Mouse (Mus musculus) C2C12 (cell line): ENCODE results near the gene Adap1. TPM values are rescaled to one million over a fixed set of nuclear protein-coding genes. Genes with fewer than 3 reads are reported as not detected.

Experiments used
- H3K27me3 ChIP-seq: one replicate; pipeline ENCODE4 v1.6.1; 2011; ENCODE audit not compliant: control insufficient read depth, insufficient read depth, insufficient read length
- H3K36me3 ChIP-seq: one replicate; pipeline ENCODE4 v1.6.1; 2011; ENCODE audit not compliant: control insufficient read depth, insufficient read depth
- H3K4me3 ChIP-seq: one replicate; pipeline ENCODE4 v1.5.1; 2011; ENCODE audit warnings: mild to moderate bottlenecking, control low read depth; ENCODE audit not compliant: poor library complexity, insufficient read depth, severe bottlenecking
- H3K79me2 ChIP-seq: one replicate; pipeline ENCODE4 v1.6.1; 2011; ENCODE audit not compliant: control insufficient read depth, insufficient read depth
- H3K79me3 ChIP-seq: one replicate; pipeline ENCODE4 v1.6.1; 2011; ENCODE audit warnings: low read depth, control low read depth
- H3ac ChIP-seq: one replicate; pipeline ENCODE3; 2011; ENCODE audit warnings: low read depth; ENCODE audit not compliant: control insufficient read depth, insufficient read length
- CEBPB ChIP-seq: IDR thresholded peaks from one replicate; pipeline ENCODE4 v1.6.1; 2011; ENCODE audit warnings: low read depth, mild to moderate bottlenecking, control low read depth, moderate library complexity
- CTCF ChIP-seq: IDR thresholded peaks from one replicate; pipeline ENCODE4 v1.5.1; 2011; ENCODE audit not compliant: control insufficient read depth, insufficient read depth, insufficient read length
- FOSL1 ChIP-seq: IDR thresholded peaks from one replicate; pipeline ENCODE4 v1.8.0; 2011; ENCODE audit warnings: mild to moderate bottlenecking, low read length; ENCODE audit not compliant: poor library complexity, insufficient read depth, severe bottlenecking
- MAX ChIP-seq: IDR thresholded peaks from one replicate; pipeline ENCODE4 v1.6.1; 2011; ENCODE audit warnings: mild to moderate bottlenecking, control low read depth
- MYOD1 ChIP-seq: IDR thresholded peaks from one replicate; pipeline ENCODE4 v1.6.1; 2011; ENCODE audit warnings: low read depth; ENCODE audit not compliant: control insufficient read depth, insufficient read length
- MYOG ChIP-seq: IDR thresholded peaks from one replicate; pipeline ENCODE4 v1.6.1; 2011; ENCODE audit not compliant: control insufficient read depth, insufficient read length; ENCODE audit errors: extremely low read depth
- USF1 ChIP-seq: IDR thresholded peaks from one replicate; pipeline ENCODE4 v1.6.1; 2011; ENCODE audit warnings: low read depth, mild to moderate bottlenecking, control low read depth, moderate library complexity
- polyA plus RNA-seq: library from polyadenylated mRNA; unstranded; fragments of >200 nt; fragmentation: generic; extraction: Trizol; gene quantifications from one replicate; pipeline ENCODE4 v1.2.1, GENCODE M21; 2012; ENCODE audit warnings: missing spikeins

The Adap1 gene
- polyA plus RNA-seq, 1 experiment = 0.06 TPM

GRCm38 (mm10) chr5:139282191-139282590 lies 43.2 kb downstream of the Adap1 start:
- no peak overlapping the region for H3ac ChIP-seq
- no peaks in the 10 kb centered on the region for H3K36me3 ChIP-seq
- no peaks in the 10 kb centered on the region for H3K79me3 ChIP-seq
- H3K79me2 ChIP-seq = no peaks in the 10 kb centered on the region
- peak; percentile 97 for TF ChIP-seq CTCF
- no peak for TF ChIP-seq MAX
- no peak for TF ChIP-seq USF1
- peaks cover 19% of the 10 kb centered on the region for H3K27me3 ChIP-seq
- H3K4me3 ChIP-seq = no peak overlapping the region

- H3K4me3 ChIP-seq = no peak overlapping the region
Measured at GRCm38 (mm10) chr5:139281373-139282112, 43.9 kb downstream of the Adap1 start.

GRCm38 (mm10) chr5:139277287-139277686 lies 48.1 kb downstream of the Adap1 start:
- TF ChIP-seq MYOD1 = no peak
- TF ChIP-seq MAX = no peak
- TF ChIP-seq MYOG = no peak
- TF ChIP-seq CEBPB = no peak
- no peak for TF ChIP-seq CTCF
- TF ChIP-seq USF1 = no peak
- no peak for TF ChIP-seq FOSL1
- H3K27me3 ChIP-seq = peaks cover 11% of the 10 kb centered on the region
- no peak overlapping the region for H3K4me3 ChIP-seq
- H3K79me2 ChIP-seq = no peaks in the 10 kb centered on the region
- no peaks in the 10 kb centered on the region for H3K79me3 ChIP-seq
- H3K36me3 ChIP-seq = no peaks in the 10 kb centered on the region
- H3ac ChIP-seq = no peak overlapping the region

More at GRCm38 (mm10) chr5:139281373-139282112, 43.9 kb downstream of the Adap1 start:
- H3K79me2 ChIP-seq = no peaks in the 10 kb centered on the region
- H3K79me3 ChIP-seq = no peaks in the 10 kb centered on the region
- H3ac ChIP-seq = no peak overlapping the region
- no peaks in the 10 kb centered on the region for H3K36me3 ChIP-seq
- H3K27me3 ChIP-seq = peaks cover 19% of the 10 kb centered on the region
- TF ChIP-seq USF1 (no peak), CTCF (no peak), MYOD1 (no peak), CEBPB (no peak), MAX (no peak), FOSL1 (no peak), MYOG (no peak)

- Histone ChIP-seq H3K79me2 (no peaks in the 10 kb centered on the region), H3K79me3 (no peaks in the 10 kb centered on the region), H3ac (no peak overlapping the region), H3K4me3 (no peak overlapping the region), H3K27me3 (no peaks in the 10 kb centered on the region), H3K36me3 (peaks cover 10% of the 10 kb centered on the region)
- no peak for TF ChIP-seq FOSL1
- TF ChIP-seq USF1 = no peak
- no peak for TF ChIP-seq CTCF
- TF ChIP-seq CEBPB = no peak
- TF ChIP-seq MYOD1 = no peak
- TF ChIP-seq MAX = no peak
- no peak for TF ChIP-seq MYOG
Measured at GRCm38 (mm10) chr5:139271994-139272554, 53.3 kb downstream of the Adap1 start.

GRCm38 (mm10) chr5:139270806-139271521 lies 54.5 kb downstream of the Adap1 start:
- H3K79me3 ChIP-seq = no peaks in the 10 kb centered on the region
- no peak overlapping the region for H3ac ChIP-seq
- no peak overlapping the region for H3K4me3 ChIP-seq
- TF ChIP-seq MYOD1 (no peak), CEBPB (no peak), FOSL1 (no peak), MYOG (no peak), MAX (no peak), USF1 (no peak)
- no peaks in the 10 kb centered on the region for H3K27me3 ChIP-seq
- no peaks in the 10 kb centered on the region for H3K79me2 ChIP-seq
- peaks cover 19% of the 10 kb centered on the region for H3K36me3 ChIP-seq
